Mouse (Mus musculus): Measurements from ENCODE around the gene Phf5a. TPM values are rescaled to one million over a fixed set of nuclear protein-coding genes. Genes with fewer than 3 reads are reported as not detected.
"Not testable (repeated sequence)": the region's sequence is repeated elsewhere in the genome, so short reads cannot be mapped to it uniquely, and the experiment has no call there.

Gene Phf5a
- polyA plus RNA-seq, 1 experiment: 23.5 TPM

DNA sequence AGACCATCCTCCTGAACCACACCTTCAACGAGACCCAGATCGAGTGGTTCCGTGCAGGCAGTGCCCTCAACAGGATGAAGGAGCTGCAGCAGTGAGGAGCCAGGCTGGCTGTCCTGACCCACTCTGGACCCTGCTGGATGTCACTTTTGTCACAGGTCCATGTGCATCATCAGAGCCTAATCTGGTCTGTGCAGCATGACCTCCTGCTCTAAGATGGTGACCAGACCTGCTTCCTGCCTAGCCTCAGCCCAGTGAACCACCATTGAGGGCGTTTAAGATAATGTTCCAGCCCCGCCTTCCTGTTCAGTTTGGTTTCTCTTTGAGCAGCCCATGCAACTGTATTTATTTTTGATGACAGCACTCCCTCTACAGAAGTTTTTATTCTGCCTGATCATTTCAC lies 43.0 kb upstream of the Phf5a start:
- Histone ChIP-seq H3K27ac (ENCODE audit: control insufficient read depth, insufficient read depth, low read depth, low read length) (no peak overlapping the region), H3K27me3 (ENCODE audit: control insufficient read depth, insufficient read depth, low read length) (no peaks in the 10 kb centered on the region), H3K4me3 (ENCODE audit: control insufficient read depth, low read depth, low read length) (no peak overlapping the region), H3K36me3 (ENCODE audit: control insufficient read depth, insufficient read depth, low read length) (peaks cover 7% of the 10 kb centered on the region), H3K4me1 (ENCODE audit: control insufficient read depth, insufficient read depth, low read length) (no peaks in the 10 kb centered on the region)
- TF ChIP-seq CTCF (IDR thresholded peaks at IDR 0.05; ENCODE audit: control insufficient read depth, insufficient read depth, insufficient replicate concordance, low read depth, low read length): no peak
- no peak for TF ChIP-seq POLR2A (IDR thresholded peaks at IDR 0.05; ENCODE audit: control insufficient read depth, low read depth, low read length)

DNA sequence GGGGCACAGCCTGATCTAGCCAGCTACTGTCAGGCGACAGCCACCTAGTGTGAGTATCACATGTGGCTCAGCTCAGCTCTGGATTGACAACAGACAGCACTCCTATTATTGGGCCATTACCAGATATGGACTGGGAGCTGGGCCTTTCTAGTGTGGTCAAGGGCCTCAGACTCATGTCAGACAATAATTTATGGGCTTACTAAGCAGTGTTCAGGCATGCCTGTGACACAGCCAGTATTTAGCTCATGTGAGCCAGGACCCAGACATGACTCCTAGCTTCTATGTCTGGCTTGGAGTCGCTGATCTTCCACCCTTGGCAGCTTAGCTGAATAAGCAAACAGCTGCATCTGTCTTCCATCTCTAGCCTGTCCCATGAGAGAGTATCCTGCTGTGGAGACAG lies 40.8 kb upstream of the Phf5a start:
- no peak overlapping the region for H3K4me3 ChIP-seq (ENCODE audit: control insufficient read depth, low read depth, low read length)
- no peak for TF ChIP-seq POLR2A (IDR thresholded peaks at IDR 0.05; ENCODE audit: control insufficient read depth, low read depth, low read length)
- no peaks in the 10 kb centered on the region for H3K4me1 ChIP-seq (ENCODE audit: control insufficient read depth, insufficient read depth, low read length)
- peaks cover 7% of the 10 kb centered on the region for H3K36me3 ChIP-seq (ENCODE audit: control insufficient read depth, insufficient read depth, low read length)
- H3K27me3 ChIP-seq (ENCODE audit: control insufficient read depth, insufficient read depth, low read length): no peaks in the 10 kb centered on the region
- no peak overlapping the region for H3K27ac ChIP-seq (ENCODE audit: control insufficient read depth, insufficient read depth, low read depth, low read length)

DNA sequence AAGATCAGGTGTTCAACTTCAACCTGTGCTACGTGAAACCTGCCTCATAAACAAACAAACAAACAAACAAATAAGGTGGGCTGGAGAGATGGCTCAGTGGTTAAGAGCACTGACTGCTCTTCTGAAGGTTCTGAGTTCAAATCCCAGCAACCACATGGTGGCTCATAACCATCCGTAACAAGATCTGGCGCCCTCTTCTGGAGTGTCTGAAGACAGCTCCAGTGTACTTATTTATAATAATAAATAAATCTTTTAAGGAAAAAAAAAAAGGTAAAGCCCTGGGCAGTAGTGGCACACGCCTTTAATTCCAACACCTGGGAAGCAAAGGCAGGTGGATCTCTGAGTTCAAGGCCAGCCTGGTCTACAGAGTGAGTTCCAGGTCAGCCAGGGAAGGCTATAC lies 37.1 kb upstream of the Phf5a start:
- H3K4me1 ChIP-seq (ENCODE audit: control insufficient read depth, insufficient read depth, low read length); H3K27ac ChIP-seq (ENCODE audit: control insufficient read depth, insufficient read depth, low read depth, low read length); H3K4me3 ChIP-seq (ENCODE audit: control insufficient read depth, low read depth, low read length); H3K36me3 ChIP-seq (ENCODE audit: control insufficient read depth, insufficient read depth, low read length); H3K27me3 ChIP-seq (ENCODE audit: control insufficient read depth, insufficient read depth, low read length): not testable (repeated sequence)

DNA sequence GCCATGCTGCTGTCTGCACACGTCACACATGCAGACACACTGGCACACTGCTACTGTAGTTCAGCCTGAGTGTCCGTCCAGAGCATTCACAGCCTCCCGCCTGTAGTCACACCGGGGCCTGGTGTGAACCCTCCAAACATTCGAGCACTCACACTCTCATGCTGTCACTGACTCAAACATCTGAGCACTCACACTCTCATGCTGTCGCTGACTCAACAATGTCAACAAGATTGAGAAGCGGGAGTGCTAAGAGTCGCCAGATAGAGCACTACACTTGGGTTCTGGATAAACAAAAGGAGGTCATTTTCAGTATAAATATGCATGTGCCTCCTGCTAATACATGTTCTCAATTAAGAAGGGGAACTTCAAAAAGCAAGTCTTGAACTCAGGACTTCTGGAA lies 36.2 kb upstream of the Phf5a start:
- Histone ChIP-seq H3K27me3 (ENCODE audit: control insufficient read depth, insufficient read depth, low read length) (no peaks in the 10 kb centered on the region), H3K36me3 (ENCODE audit: control insufficient read depth, insufficient read depth, low read length) (peaks cover 5% of the 10 kb centered on the region)
- no peak for TF ChIP-seq POLR2A (IDR thresholded peaks at IDR 0.05; ENCODE audit: control insufficient read depth, low read depth, low read length)
- TF ChIP-seq CTCF (IDR thresholded peaks at IDR 0.05; ENCODE audit: control insufficient read depth, insufficient read depth, insufficient replicate concordance, low read depth, low read length): no peak

DNA sequence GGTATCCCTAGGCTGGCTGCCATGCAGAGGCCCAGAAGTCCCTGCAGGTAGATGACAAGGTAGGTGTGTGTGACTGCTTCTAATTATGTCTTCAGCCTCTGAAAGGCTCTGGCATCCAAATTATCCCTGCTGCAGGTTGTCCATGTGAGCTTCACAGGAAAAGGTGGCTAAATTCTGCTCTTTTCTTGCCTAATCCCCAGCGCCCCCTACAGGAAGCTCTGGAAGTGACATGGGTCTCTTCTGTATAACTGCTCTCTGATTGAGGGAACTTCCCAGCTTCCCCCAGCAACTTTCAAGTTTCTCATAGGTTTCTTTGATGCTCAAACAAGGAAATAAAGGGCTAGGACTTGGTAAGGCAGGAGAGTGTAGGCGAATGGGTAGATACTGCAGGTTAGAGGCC lies 33.2 kb upstream of the Phf5a start:
- Histone ChIP-seq H3K27ac (ENCODE audit: control insufficient read depth, insufficient read depth, low read depth, low read length) (no peak overlapping the region), H3K4me3 (ENCODE audit: control insufficient read depth, low read depth, low read length) (no peak overlapping the region), H3K27me3 (ENCODE audit: control insufficient read depth, insufficient read depth, low read length) (no peaks in the 10 kb centered on the region), H3K4me1 (ENCODE audit: control insufficient read depth, insufficient read depth, low read length) (no peaks in the 10 kb centered on the region), H3K36me3 (ENCODE audit: control insufficient read depth, insufficient read depth, low read length) (no peaks in the 10 kb centered on the region; the same call in none of the 2 replicates)
- no peak for TF ChIP-seq POLR2A (IDR thresholded peaks at IDR 0.05; ENCODE audit: control insufficient read depth, low read depth, low read length)

More for the DNA sequence above, 36.2 kb upstream of the Phf5a start:
- Histone ChIP-seq H3K27ac (ENCODE audit: control insufficient read depth, insufficient read depth, low read depth, low read length) (no peak overlapping the region), H3K4me3 (ENCODE audit: control insufficient read depth, low read depth, low read length) (no peak overlapping the region), H3K4me1 (ENCODE audit: control insufficient read depth, insufficient read depth, low read length) (no peaks in the 10 kb centered on the region)

DNA sequence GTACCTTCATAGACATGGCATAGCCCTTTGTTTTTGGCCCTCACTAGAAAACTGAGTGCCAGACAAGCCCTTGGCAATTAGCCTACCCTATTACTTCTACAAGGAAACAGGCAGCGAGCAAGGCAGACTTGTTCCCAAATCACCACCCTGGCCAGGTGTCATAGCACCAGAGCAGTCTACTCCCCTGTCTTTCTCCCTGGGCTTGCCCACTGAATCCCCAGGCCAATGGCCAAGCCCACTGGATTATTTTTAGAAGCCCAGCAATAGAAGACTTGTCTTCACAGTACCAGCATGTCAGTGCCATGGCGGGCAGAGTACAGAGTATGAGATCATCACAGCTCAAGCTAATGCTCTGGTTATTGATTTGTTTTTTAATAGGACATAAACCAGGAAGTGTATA lies 27.0 kb upstream of the Phf5a start:
- no peak overlapping the region for H3K27ac ChIP-seq (ENCODE audit: control insufficient read depth, insufficient read depth, low read depth, low read length)
- H3K36me3 ChIP-seq (ENCODE audit: control insufficient read depth, insufficient read depth, low read length): no peaks in the 10 kb centered on the region; the same call in 1 of the 2 replicates
- no peaks in the 10 kb centered on the region for H3K27me3 ChIP-seq (ENCODE audit: control insufficient read depth, insufficient read depth, low read length)
- no peak overlapping the region for H3K4me3 ChIP-seq (ENCODE audit: control insufficient read depth, low read depth, low read length)
- TF ChIP-seq POLR2A (IDR thresholded peaks at IDR 0.05; ENCODE audit: control insufficient read depth, low read depth, low read length): no peak
- TF ChIP-seq CTCF (IDR thresholded peaks at IDR 0.05; ENCODE audit: control insufficient read depth, insufficient read depth, insufficient replicate concordance, low read depth, low read length): no peak
- H3K4me1 ChIP-seq (ENCODE audit: control insufficient read depth, insufficient read depth, low read length): no peaks in the 10 kb centered on the region

DNA sequence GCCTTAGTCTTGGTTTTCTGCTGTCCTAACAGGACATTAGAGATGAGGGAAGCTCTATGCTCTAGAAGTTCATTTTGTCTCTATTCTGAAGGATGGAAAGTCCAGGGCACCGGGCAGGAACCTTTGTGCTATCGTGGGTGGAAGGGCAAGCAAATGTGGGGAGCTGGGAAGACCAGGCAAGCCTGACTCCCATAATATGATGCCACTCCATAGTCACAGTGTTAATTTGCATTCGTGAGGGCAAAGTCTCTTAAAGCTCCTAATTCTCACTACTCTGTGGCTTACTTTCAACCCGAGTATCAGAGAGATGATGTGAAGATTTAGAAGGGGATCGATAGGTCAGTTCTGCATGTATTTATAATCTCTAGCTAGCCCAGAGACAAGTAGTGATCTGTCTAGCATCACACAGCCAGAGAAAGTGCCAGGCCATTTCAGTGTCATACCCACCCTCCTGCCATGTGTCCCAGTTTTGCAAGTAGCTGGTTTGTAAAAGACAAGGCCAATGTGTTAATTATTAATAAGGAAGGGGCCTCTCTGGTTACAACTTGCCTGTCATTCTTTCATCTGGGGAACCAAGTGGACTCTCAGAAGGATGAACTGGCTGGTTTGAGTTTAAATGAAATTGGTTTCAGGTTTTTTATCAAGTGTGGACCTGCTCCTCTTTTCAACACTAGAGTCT lies 26.0 kb upstream of the Phf5a start:
- no peak overlapping the region for H3K27ac ChIP-seq (ENCODE audit: control insufficient read depth, insufficient read depth, low read depth, low read length)
- no peaks in the 10 kb centered on the region; the same call in 1 of the 2 replicates for H3K36me3 ChIP-seq (ENCODE audit: control insufficient read depth, insufficient read depth, low read length)
- no peaks in the 10 kb centered on the region for H3K4me1 ChIP-seq (ENCODE audit: control insufficient read depth, insufficient read depth, low read length)
- H3K4me3 ChIP-seq (ENCODE audit: control insufficient read depth, low read depth, low read length): no peak overlapping the region
- no peak for TF ChIP-seq POLR2A (IDR thresholded peaks at IDR 0.05; ENCODE audit: control insufficient read depth, low read depth, low read length)
- no peak for TF ChIP-seq CTCF (IDR thresholded peaks at IDR 0.05; ENCODE audit: control insufficient read depth, insufficient read depth, insufficient replicate concordance, low read depth, low read length)
- H3K27me3 ChIP-seq (ENCODE audit: control insufficient read depth, insufficient read depth, low read length): no peaks in the 10 kb centered on the region

DNA sequence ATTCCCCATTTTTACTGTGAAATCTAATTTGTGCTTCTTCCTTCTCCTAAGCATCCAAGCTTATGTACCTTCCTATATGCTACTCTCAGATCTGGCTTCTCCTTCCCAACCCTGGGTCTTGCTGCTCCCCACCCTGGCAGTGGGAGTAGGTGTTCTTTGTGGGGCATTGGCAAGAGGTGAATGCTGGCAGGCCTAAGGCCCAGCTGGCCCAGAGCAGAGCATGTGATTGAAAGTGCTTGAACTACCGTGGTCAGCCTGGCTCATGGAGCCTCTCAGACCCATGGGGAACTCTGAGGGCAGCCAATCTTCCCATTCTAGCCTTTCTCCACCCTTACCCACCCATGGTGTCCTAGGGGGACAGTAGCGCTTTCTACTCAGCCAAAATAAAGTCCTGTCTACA lies 24.7 kb upstream of the Phf5a start:
- Histone ChIP-seq H3K4me1 (ENCODE audit: control insufficient read depth, insufficient read depth, low read length) (no peaks in the 10 kb centered on the region), H3K27ac (ENCODE audit: control insufficient read depth, insufficient read depth, low read depth, low read length) (no peak overlapping the region), H3K27me3 (ENCODE audit: control insufficient read depth, insufficient read depth, low read length) (no peaks in the 10 kb centered on the region), H3K36me3 (ENCODE audit: control insufficient read depth, insufficient read depth, low read length) (no peaks in the 10 kb centered on the region; the same call in 1 of the 2 replicates), H3K4me3 (ENCODE audit: control insufficient read depth, low read depth, low read length) (no peak overlapping the region)
- TF ChIP-seq POLR2A (IDR thresholded peaks at IDR 0.05; ENCODE audit: control insufficient read depth, low read depth, low read length) (no peak), CTCF (IDR thresholded peaks at IDR 0.05; ENCODE audit: control insufficient read depth, insufficient read depth, insufficient replicate concordance, low read depth, low read length) (no peak)

Measured in testis, adult 2 months (tissue).